Mouse (Mus musculus) midbrain, embryonic 12.5 days (tissue): ENCODE data around the gene Bahcc1. TPM values are rescaled to one million over a fixed set of nuclear protein-coding genes. Genes with fewer than 3 reads are reported as not detected.

Source experiments
- ATAC-seq: fragments of 200-750 bp; cut with Nextera tagmentation; 2 replicates; pipeline ENCODE4 v1.8.0; 2017; ENCODE audit warnings: low read depth, moderate TSS enrichment, moderate library complexity; ENCODE audit not compliant: low FRiP score
- H3K27ac ChIP-seq: fragments of 300-500 bp; sonication (generic); replicated peaks from 2 replicates; pipeline ENCODE4 v1.5.1; 2016; ENCODE audit warnings: mild to moderate bottlenecking
- H3K27me3 ChIP-seq: fragments of 300-500 bp; sonication (generic); 2 replicates; pipeline ENCODE4 v1.6.1; 2016; ENCODE audit warnings: mild to moderate bottlenecking
- H3K36me3 ChIP-seq: fragments of 300-500 bp; sonication (generic); 2 replicates; pipeline ENCODE4 v1.6.1; 2016
- H3K4me1 ChIP-seq: fragments of 300-500 bp; sonication (generic); 2 replicates; pipeline ENCODE4 v1.6.1; 2016
- H3K4me2 ChIP-seq: fragments of 300-500 bp; sonication (generic); replicated peaks from 2 replicates; pipeline ENCODE4 v1.6.1; 2016; ENCODE audit warnings: mild to moderate bottlenecking, moderate library complexity
- H3K4me3 ChIP-seq: fragments of 300-500 bp; sonication (generic); 2 replicates; pipeline ENCODE4 v1.5.1; 2016; ENCODE audit warnings: mild to moderate bottlenecking
- H3K9ac ChIP-seq: fragments of 300-500 bp; sonication (generic); replicated peaks from 2 replicates; pipeline ENCODE4 v1.6.1; 2016; ENCODE audit warnings: mild to moderate bottlenecking, moderate library complexity
- H3K9me3 ChIP-seq: fragments of 300-500 bp; sonication (generic); 2 replicates; pipeline ENCODE4 v1.6.1; 2016; ENCODE audit warnings: mild to moderate bottlenecking
- WGBS: fragments of 180-500 bp; shearing (Covaris S2); methylation state at CpG from one replicate; pipeline ENCODE4 v1.1.7; 2016; 5-methylcytosine and 5-hydroxymethylcytosine counted together
- microRNA-seq: library from miRNA; unstranded; fragments of <30 nt; microRNA quantifications from one replicate; pipeline ENCODE4, GENCODE M21; 2017
- polyA plus RNA-seq: library from polyadenylated mRNA; unstranded; fragments of >200 nt; fragmentation: Nextera tagmentation; extraction: Ambion mirVana; gene quantifications from 2 replicates; pipeline ENCODE4 v1.2.1, GENCODE M21; 2016

Bahcc1 gene
- polyA plus RNA-seq, 1 experiment from 2014 or later: 26.1 TPM

DNA sequence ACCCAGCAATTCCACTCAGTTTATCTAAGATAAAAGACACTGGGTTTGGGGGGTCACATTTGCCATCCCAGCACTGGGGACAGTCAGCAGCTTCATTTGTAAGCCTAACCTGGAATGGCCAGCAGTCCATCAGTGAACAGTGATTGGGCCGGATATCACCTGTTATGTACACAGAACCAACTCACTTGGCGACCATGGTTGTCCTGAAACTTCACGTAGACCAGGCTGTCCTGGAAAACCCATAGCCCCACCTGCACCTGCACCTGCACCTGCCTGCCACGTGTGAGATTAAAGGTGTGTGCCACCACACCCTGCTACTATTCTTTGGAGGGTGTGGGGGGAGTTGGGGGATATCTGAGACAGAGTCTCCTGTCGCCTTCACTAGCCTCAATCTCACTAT is 86.6 kb downstream of the Bahcc1 start:
- Histone ChIP-seq H3K36me3 (no peaks in the 10 kb centered on the region), H3K9ac (no peak overlapping the region), H3K27ac (no peak overlapping the region), H3K4me1 (peaks cover 28% of the 10 kb centered on the region), H3K27me3 (no peaks in the 10 kb centered on the region), H3K4me2 (no peak overlapping the region), H3K4me3 (no peak overlapping the region), H3K9me3 (0 out of 2 replicates have a peak, but pooled peaks cover 2% of the 10 kb centered on the region)
- 88% methylated on average over 5 of the region's 5 CpGs for WGBS
- no peak for ATAC-seq

DNA sequence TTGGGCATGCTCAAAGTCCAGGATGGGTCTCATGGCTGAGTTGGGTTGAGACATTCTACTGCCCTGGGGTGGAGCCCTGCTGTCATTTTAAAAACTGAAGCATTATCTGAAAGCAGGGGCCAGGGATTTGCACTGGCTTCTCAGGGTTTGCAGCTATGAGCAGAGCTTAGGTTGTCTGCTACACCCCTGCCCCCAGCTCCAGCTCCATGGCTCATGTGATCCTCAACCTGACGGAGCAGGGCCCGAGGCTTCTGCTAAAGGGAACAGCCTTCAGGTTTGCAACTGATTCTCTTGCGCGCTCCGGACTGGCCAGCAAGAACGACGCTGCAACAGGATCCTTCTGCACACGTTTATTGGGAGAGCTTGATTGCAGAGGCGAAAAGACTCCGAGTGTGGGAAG is 87.4 kb downstream of the Bahcc1 start:
- H3K4me3 ChIP-seq: no peak overlapping the region
- no peak overlapping the region for H3K9ac ChIP-seq
- no peaks in the 10 kb centered on the region for H3K27me3 ChIP-seq
- no peak for ATAC-seq
- no peaks in the 10 kb centered on the region for H3K36me3 ChIP-seq
- WGBS: 96% methylated on average over 10 of the region's 10 CpGs
- H3K4me2 ChIP-seq: no peak overlapping the region
- peaks cover 19% of the 10 kb centered on the region for H3K4me1 ChIP-seq
- H3K27ac ChIP-seq: no peak overlapping the region
- H3K9me3 ChIP-seq: 0 out of 2 replicates have a peak, but pooled peaks cover 2% of the 10 kb centered on the region

DNA sequence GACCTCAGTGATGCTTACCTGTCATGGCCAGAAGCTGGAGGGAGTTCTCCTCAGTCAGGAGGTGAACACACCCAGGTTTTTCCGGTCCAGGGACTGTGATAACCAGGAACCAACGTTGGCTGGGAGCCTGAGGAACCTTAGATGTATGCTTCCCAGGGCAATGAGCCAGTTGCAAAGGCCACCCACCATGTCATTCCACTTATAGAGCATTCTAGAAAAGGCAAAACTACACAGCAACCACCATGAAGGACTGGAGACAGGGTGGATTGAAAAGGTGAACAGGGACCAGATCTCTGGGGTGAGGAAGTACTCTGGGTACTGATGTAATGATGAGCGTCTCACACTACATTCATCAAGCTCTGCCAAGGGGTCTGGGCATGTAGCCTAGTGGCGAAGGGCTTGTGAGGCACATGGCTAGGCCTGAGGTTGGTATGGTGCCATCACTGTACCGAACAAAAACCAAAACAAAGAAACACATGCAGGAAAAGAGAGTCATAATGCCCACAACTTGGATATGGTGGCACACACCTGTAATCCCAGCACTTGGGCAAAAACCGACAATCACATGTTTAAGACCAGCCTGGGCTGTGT is 102.8 kb downstream of the Bahcc1 start:
- ATAC-seq: no peak
- peaks cover 3% of the 10 kb centered on the region; the same call in 1 of the 2 replicates for H3K9me3 ChIP-seq
- H3K27me3 ChIP-seq: no peaks in the 10 kb centered on the region
- no peak overlapping the region for H3K9ac ChIP-seq
- no peak overlapping the region for H3K4me3 ChIP-seq
- 87% methylated on average over 6 of the region's 6 CpGs for WGBS
- no peak overlapping the region for H3K4me2 ChIP-seq
- no peaks in the 10 kb centered on the region for H3K36me3 ChIP-seq
- H3K27ac ChIP-seq: no peak overlapping the region
- H3K4me1 ChIP-seq: no peaks in the 10 kb centered on the region

DNA sequence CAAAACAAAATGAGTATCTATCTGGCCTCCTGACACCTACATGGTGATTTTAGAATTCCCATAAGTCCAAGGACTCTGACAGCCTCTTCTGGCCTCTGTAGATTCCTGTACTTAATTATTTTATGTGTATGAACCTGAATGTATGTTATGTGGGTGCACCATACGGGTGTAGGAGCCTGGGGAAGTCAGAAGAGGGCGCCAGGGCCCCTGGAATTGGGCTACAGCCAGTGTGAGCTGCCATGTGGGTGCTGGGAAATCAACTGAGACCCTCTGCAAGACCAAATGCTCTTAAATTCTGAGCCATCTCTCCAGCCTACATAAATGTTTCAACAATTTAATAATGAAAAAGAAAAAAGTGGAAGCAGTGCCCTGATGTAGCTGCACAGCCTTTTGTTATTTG is 104.7 kb downstream of the Bahcc1 start:
- no peak for ATAC-seq
- WGBS: 25% methylated on average over 2 of the region's 2 CpGs
- no peak overlapping the region for H3K4me2 ChIP-seq
- no peaks in the 10 kb centered on the region for H3K27me3 ChIP-seq
- H3K9ac ChIP-seq: no peak overlapping the region
- H3K4me3 ChIP-seq: no peak overlapping the region
- H3K4me1 ChIP-seq: no peaks in the 10 kb centered on the region
- no peaks in the 10 kb centered on the region for H3K36me3 ChIP-seq
- no peak overlapping the region for H3K27ac ChIP-seq
- peaks cover 3% of the 10 kb centered on the region; the same call in 1 of the 2 replicates for H3K9me3 ChIP-seq

DNA sequence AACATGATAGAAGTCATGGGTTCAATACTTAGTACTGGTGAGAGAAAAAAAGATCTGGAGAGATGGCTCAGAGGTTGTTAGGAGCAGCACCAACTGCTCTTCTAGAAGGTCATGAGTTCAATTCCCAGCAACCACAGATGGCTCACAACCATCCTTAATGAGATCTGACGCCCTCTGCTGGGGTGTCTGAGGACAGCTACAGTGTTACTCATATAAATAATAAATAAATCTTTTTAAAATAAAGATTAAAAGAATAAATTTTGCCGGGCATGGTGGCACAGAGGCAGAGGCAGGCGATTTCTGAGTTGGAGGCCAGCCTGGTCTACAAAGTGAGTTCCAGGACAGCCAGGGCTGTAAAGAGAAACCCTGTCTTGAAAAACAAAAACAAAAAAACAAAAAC is 106.0 kb downstream of the Bahcc1 start:
- peaks cover 3% of the 10 kb centered on the region; the same call in 1 of the 2 replicates for H3K9me3 ChIP-seq
- H3K4me2 ChIP-seq: no peak overlapping the region
- H3K4me1 ChIP-seq: no peaks in the 10 kb centered on the region
- H3K4me3 ChIP-seq: no peak overlapping the region
- H3K27ac ChIP-seq: no peak overlapping the region
- no peak for ATAC-seq
- H3K36me3 ChIP-seq: no peaks in the 10 kb centered on the region
- no peaks in the 10 kb centered on the region for H3K27me3 ChIP-seq
- no peak overlapping the region for H3K9ac ChIP-seq
- 75% methylated on average over 3 of the region's 3 CpGs for WGBS

DNA sequence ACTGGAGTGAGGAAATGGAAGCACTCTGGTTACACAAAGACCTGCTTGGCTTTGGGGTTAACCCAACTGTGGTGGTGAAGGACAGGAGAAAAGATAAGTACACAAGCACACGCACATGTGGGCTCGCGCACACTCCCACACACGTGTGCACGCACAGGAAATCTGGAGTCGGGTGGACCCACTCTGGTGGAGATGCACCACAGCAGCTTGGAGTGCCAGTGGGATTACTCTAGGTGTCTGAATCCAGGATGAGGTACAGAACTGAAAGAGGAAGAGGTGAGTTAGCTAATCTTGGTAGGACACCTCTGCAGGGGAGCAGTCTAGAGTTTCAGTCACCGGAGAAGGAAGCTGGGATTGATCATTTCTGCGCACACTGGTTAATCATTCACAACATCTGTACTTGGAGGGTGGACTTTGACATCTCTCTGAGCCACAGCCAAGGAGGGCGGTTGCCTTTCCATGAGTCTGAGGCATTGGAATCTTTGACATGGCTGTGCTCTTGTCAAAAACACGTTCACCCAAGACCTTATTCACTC is 107.3 kb downstream of the Bahcc1 start:
- H3K27me3 ChIP-seq: no peaks in the 10 kb centered on the region
- no peaks in the 10 kb centered on the region for H3K9me3 ChIP-seq
- H3K9ac ChIP-seq: no peak overlapping the region
- H3K4me1 ChIP-seq: peaks cover 2% of the 10 kb centered on the region
- no peak overlapping the region for H3K4me3 ChIP-seq
- ATAC-seq: no peak
- WGBS: 91% methylated on average over 10 of the region's 10 CpGs
- no peak overlapping the region for H3K4me2 ChIP-seq
- peaks cover 2% of the 10 kb centered on the region for H3K36me3 ChIP-seq
- no peak overlapping the region for H3K27ac ChIP-seq

DNA sequence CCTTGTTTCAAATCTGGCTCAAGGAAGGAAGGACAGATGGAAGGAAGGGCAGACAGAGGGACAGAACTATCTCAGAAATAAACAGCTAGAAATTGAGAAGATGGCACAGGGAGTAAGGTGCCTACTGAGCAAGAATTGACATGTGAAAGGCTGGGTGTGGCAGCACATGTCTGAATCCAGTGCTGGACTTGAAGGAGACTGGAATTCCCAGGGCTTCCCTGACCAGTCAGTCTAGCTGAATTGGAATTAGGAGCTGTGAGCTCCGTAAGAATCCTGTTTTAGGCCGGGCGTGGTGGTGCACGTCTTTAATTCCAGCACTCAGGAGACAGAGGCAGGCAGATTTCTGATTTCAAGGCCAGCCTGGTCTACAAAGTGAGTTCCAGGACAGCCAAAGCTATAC is 108.9 kb downstream of the Bahcc1 start:
- peaks cover 11% of the 10 kb centered on the region for H3K36me3 ChIP-seq
- no peaks in the 10 kb centered on the region for H3K9me3 ChIP-seq
- no peaks in the 10 kb centered on the region for H3K27me3 ChIP-seq
- no peak for ATAC-seq
- 92% methylated on average over 4 of the region's 4 CpGs for WGBS
- H3K27ac ChIP-seq: no peak overlapping the region
- H3K4me3 ChIP-seq: no peak overlapping the region
- no peak overlapping the region for H3K4me2 ChIP-seq
- no peak overlapping the region for H3K9ac ChIP-seq
- H3K4me1 ChIP-seq: peaks cover 10% of the 10 kb centered on the region

Small RNA genes within 50 kb of the gene (microRNA-seq; reads per million reads assigned to microRNA genes)
- not detected for gene Gm47297

Other genes with a start within 250 kb of the Bahcc1 start
- gene Aatk, start 185.8 kb upstream of the Bahcc1 start, polyA plus RNA-seq: 7.7 and 8.8 TPM in 2 replicates
- gene Cep131, start 146.1 kb upstream of the Bahcc1 start, polyA plus RNA-seq: 52.6 and 54.4 TPM in 2 replicates
- gene Tepsin, start 134.2 kb upstream of the Bahcc1 start, polyA plus RNA-seq: 20.8 and 22.9 TPM in 2 replicates
- gene Ndufaf8, start 134.0 kb upstream of the Bahcc1 start, polyA plus RNA-seq: 56.8 and 57.4 TPM in 2 replicates
- 105 and 106 TPM in 2 replicates for gene Slc38a10, start 81.6 kb upstream of the Bahcc1 start, polyA plus RNA-seq
- gene Actg1, start 115.6 kb downstream of the Bahcc1 start, polyA plus RNA-seq: 3,175 and 3,231 TPM in 2 replicates
- 1.4 and 1.5 TPM in 2 replicates for gene Fscn2, start 128.6 kb downstream of the Bahcc1 start, polyA plus RNA-seq
- 51.3 and 55.4 TPM in 2 replicates for gene Faap100, start 145.8 kb downstream of the Bahcc1 start, polyA plus RNA-seq
- gene Nploc4, start 204.8 kb downstream of the Bahcc1 start, polyA plus RNA-seq: 51.8 and 54.6 TPM in 2 replicates
- not detected in 2 replicates for gene Tspan10, start 209.7 kb downstream of the Bahcc1 start, polyA plus RNA-seq
- gene Pde6g, start 220.6 kb downstream of the Bahcc1 start, polyA plus RNA-seq: 0.20 TPM in 1 of 2 replicates, not detected in the other
- gene Oxld1, start 225.1 kb downstream of the Bahcc1 start, polyA plus RNA-seq: 11.7 and 11.9 TPM in 2 replicates
- gene Ccdc137, start 225.2 kb downstream of the Bahcc1 start, polyA plus RNA-seq: 30.1 and 35.1 TPM in 2 replicates
- 56.4 and 58.8 TPM in 2 replicates for gene Arl16, start 234.7 kb downstream of the Bahcc1 start, polyA plus RNA-seq